Mouse (Mus musculus): ENCODE measurements around the gene Efna4. TPM values are rescaled to one million over a fixed set of nuclear protein-coding genes. Genes with fewer than 3 reads are reported as not detected.

Efna4 gene
- total RNA-seq, 2 experiments from 2014 or later, result 0.21 TPM; not detected in 1

DNA sequence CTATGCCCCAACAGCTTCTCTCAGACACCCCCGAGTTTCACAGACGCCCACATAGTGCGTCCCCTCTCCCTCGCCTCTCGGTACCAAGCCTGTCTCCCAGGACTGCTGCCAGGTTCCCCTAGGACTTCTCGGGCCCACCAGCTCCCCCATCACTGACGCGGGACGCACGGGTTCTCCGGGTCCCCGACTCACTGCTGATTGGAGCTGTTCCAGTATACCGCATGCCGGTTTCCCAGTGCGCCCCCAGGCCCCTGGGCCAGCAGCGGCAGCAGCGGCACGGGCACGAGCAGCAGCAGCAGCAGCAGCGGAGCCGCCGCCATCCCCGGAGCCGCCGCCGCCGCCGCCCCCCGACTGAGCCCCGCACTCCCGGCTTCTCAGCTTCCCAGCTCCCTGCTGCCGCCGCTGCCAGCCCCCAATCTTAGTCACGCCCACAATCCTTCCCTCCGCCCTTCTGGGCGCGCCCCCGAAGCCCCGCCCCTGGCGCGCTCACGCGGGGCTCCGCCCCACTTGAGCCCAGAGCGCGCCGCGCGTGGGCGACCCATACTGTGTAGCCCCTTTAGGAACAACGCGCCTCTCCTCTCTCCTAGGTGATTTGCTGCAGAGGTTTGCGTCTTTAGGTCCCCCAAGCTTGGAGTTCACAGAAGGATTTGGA lies 15.2 kb downstream of the Efna4 start, which contains the start of gene Efna3:
Efna3 (minus strand) TSS at position 452 of the 652 bp plus-strand sequence.
- no peak for TF ChIP-seq CTCF (IDR thresholded peaks at IDR 0.05)
- intact Hi-C loops (cut with DNase I), result no loop called here

DNA sequence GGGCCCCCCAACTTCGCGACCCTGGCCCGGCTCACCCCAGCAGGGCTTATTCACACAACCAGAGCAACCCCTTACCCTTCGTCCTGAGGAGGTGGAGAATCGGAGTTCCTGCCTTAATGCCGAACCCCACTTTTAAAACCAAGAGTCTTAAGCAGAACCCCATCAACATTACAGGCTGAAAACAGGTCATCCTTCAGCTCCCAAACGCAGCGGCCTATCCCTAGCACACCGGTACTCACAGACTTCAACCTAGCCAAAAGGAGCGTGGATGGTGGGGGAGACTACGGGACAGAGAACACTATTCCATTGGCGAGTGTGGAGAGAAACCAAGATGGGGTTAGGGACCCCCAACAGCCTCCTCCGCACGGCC lies 15.7 kb downstream of the Efna4 start:
- H3K27ac ChIP-seq, result peak overlapping the region; percentile 92
- TF ChIP-seq CTCF (IDR thresholded peaks at IDR 0.05), result no peak
- peak overlapping the region; percentile 87 for H3K4me3 ChIP-seq
- DNase-seq (ENCODE audit: extremely low spot score in 1 of 2, low spot score in 2 of 2), result no peak
- intact Hi-C loops (cut with DNase I), result no loop called here

More for the DNA sequence above, 15.2 kb downstream of the Efna4 start, which contains the start of gene Efna3:
- peak within 1 kb of the TSS; percentile 87 for H3K4me3 ChIP-seq
- H3K27ac ChIP-seq, result peak within 1 kb of the TSS; percentile 92
- DNase-seq (ENCODE audit: extremely low spot score in 1 of 2, low spot score in 2 of 2), result peak; percentile 88 to 89

DNA sequence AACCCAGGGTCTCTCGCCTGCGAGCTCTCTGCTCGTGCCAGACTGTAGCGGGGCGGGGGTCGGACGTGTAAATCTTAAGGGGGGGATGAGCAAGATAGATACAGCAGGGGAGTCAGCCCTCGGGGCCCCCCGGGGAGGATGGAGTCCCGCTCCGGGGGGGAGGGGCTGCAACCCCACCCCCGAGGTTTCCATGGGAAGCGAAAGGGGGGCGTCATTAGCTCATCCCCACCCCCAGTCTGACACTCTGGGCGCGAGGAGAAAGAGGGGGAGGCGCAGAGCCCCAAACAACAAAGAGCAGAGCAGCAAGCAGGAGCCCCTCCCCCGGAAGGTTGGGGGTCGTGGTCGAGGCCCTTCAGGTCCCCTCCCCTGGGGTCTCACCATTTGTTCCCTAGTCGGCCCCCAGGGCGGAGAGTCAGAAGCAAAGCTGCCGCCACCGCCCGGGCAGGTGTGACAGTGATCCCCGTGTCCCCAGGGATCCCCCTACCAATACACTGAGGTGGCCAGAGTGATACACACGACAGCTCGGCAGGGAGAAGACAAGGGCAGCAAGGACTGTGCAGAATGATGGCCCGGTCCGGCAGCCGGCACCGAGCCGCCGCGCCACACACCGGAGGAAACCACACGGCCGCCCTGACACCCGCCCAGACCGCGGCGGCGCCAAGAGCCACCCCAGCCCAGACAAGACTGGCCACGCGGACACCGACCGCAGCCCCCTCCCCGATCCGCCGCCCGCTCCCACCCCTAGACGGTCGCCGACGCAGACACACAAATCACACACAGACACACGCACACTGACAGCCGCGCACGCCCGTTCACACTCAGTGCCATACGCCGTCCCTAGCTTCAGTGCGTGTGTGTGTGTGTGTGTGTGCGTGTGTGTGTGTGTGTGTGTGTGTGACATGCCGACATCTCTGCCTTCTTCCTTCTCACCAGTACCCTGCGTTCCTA lies 16.4 kb downstream of the Efna4 start:
- TF ChIP-seq CTCF (IDR thresholded peaks at IDR 0.05), result no peak
- peak in 1 of 2 experiments; percentile 42 for DNase-seq (ENCODE audit: extremely low spot score in 1 of 2, low spot score in 2 of 2)
- intact Hi-C loops (cut with DNase I), result no loop called here
- H3K27ac ChIP-seq, result peak overlapping the region; percentile 92
- peak overlapping the region; percentile 87 for H3K4me3 ChIP-seq

- H3K27ac ChIP-seq, result peak overlapping the region; percentile 92
- peak; percentile 57 to 63 for DNase-seq (ENCODE audit: extremely low spot score in 1 of 2, low spot score in 2 of 2)
- peak overlapping the region; percentile 87 for H3K4me3 ChIP-seq
- TF ChIP-seq CTCF (IDR thresholded peaks at IDR 0.05), result no peak
- intact Hi-C loops (cut with DNase I), result no loop called here
These were observed 17.1 kb downstream of the Efna4 start for GRCm38 (mm10) chr3:89320581-89321182.

DNA sequence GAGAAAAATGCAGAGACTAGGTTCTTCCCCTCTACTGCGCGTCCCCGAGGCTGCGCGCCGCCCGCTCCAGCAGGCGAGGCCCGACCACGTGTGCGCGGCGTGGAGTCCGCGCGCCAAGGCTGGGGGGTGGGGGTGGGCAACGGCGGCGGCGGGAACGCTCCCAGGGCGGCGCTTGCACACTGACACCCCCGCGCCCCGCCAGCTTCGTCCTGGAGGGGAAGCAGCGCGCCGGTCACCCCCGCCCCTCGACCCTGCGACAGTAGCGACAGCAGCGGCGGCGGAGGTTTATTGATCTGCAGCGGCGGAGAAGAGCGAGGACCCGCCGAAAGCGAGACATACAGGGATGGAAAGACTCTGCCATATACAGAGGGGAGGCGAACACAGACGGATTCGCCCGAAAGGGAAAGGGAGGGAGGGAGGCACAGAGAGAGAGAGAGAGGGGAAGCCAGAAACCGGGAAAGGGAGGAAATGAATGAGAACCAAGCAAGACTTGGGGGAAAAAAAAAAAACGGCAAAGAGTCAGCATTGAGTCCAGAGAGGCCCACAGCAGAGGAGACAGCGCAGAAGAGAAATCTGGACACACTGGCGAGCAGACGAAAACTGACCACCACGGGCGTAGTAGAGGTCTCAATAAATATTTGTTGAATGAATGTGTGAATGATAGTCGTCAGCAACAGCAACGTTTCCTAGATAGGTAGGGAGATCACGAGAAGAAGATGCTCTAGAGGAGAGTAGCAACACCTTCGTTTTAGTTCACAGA lies 18.1 kb downstream of the Efna4 start:
- TF ChIP-seq CTCF (IDR thresholded peaks at IDR 0.05), result no peak
- Histone ChIP-seq H3K27ac (peak overlapping the region; percentile 92), H3K4me3 (peak overlapping the region; percentile 87)
- intact Hi-C loops (cut with DNase I), result loop anchor here (5.0 kb wide), 2 partner anchors 168 to 538 kb away; no protein-coding TSS in a partner anchor
- peak; percentile 58 to 61 for DNase-seq (ENCODE audit: extremely low spot score in 1 of 2, low spot score in 2 of 2)

DNA sequence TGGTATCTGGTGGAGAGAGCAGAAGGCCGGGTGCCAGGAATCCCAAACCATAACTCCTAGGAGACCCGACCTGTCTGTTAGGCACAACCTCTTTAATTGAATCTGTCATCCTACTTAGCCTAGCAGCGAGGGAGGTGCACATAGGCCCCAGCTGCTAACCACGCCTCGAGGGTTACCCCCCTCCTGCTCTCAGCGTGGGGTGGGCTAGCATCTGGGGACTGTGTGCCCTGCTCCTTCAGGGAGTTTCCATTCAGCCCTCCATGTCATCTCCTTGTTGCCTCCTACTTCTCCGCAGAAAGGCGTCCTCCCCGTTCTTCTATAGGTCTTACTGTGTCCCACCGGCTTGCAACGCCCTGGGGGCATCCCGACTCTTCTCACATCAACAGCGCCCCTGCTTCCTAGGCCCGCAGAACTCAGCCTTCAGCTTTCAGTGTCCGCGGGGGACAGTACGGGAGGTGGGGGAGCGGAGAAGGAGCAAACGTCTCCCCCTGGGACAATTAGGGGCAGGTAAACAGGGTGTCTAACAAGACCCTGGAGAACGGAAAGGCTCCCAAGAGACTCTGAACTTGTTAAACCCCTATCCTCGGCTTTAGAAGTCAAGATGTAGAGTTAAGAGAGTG lies 18.7 kb downstream of the Efna4 start:
- intact Hi-C loops (cut with DNase I), result loop anchor here (5.0 kb wide), 2 partner anchors 168 to 538 kb away; no protein-coding TSS in a partner anchor
- peak overlapping the region; percentile 25 for H3K27ac ChIP-seq

GRCm38 (mm10) chr3:89318316-89318715 lies 19.5 kb downstream of the Efna4 start:
- H3K27ac ChIP-seq, result peak overlapping the region; percentile 44
- intact Hi-C loops (cut with DNase I), result loop anchor here (5.0 kb wide), 2 partner anchors 169 to 539 kb away; no protein-coding TSS in a partner anchor
- no peak for TF ChIP-seq CTCF (IDR thresholded peaks at IDR 0.05)
- no peak overlapping the region for H3K4me3 ChIP-seq
- DNase-seq (ENCODE audit: extremely low spot score in 1 of 2, low spot score in 2 of 2), result no peak

More for the DNA sequence above, 18.7 kb downstream of the Efna4 start:
- no peak for DNase-seq (ENCODE audit: extremely low spot score in 1 of 2, low spot score in 2 of 2)
- TF ChIP-seq CTCF (IDR thresholded peaks at IDR 0.05), result no peak
- H3K4me3 ChIP-seq, result peak overlapping the region; percentile 87

GRCm38 (mm10) chr3:89317246-89317645 lies 20.6 kb downstream of the Efna4 start:
- peak overlapping the region; percentile 44; the same call in 1 of the 2 replicates for H3K27ac ChIP-seq
- intact Hi-C loops (cut with DNase I), result loop anchor here (2.0 to 5.0 kb wide), 3 partner anchors 38 to 540 kb away; no protein-coding TSS in a partner anchor
- no peak overlapping the region for H3K4me3 ChIP-seq
- DNase-seq (ENCODE audit: extremely low spot score in 1 of 2, low spot score in 2 of 2), result no peak
- no peak for TF ChIP-seq CTCF (IDR thresholded peaks at IDR 0.05)

GRCm38 (mm10) chr3:89316833-89317232 lies 21.0 kb downstream of the Efna4 start:
- Histone ChIP-seq H3K27ac (no peak overlapping the region; the same call in 1 of the 2 replicates), H3K4me3 (no peak overlapping the region)
- peak; percentile 95 for TF ChIP-seq CTCF (IDR thresholded peaks at IDR 0.05)
- intact Hi-C loops (cut with DNase I), result loop anchor here (1.0 to 5.0 kb wide), 4 partner anchors 22 to 540 kb away; no protein-coding TSS in a partner anchor
- DNase-seq (ENCODE audit: extremely low spot score in 1 of 2, low spot score in 2 of 2), result peak; percentile 86 to 90
